Mouse (Mus musculus) bone marrow macrophage, adult 2 months (primary cell): Measurements from ENCODE around the gene Ucp1. TPM values are rescaled to one million over a fixed set of nuclear protein-coding genes. Genes with fewer than 3 reads are reported as not detected.

Source experiments
- H3K27ac ChIP-seq: 2 replicates; pipeline ENCODE4 v1.5.1; 2012; ENCODE audit warnings: low read depth, low read length; ENCODE audit not compliant: insufficient read depth
- H3K4me1 ChIP-seq: 2 replicates; pipeline ENCODE4 v1.6.1; 2012; ENCODE audit warnings: low read length; ENCODE audit not compliant: control insufficient read depth, insufficient read depth
- H3K4me3 ChIP-seq: 2 replicates; pipeline ENCODE4 v1.5.1; 2012; ENCODE audit warnings: mild to moderate bottlenecking, low read length, moderate library complexity; ENCODE audit not compliant: insufficient read depth
- CTCF ChIP-seq: IDR thresholded peaks from 2 replicates; pipeline ENCODE4 v1.5.1; 2012; ENCODE audit warnings: low read depth, mild to moderate bottlenecking, low read length, moderate library complexity
- POLR2A ChIP-seq: IDR thresholded peaks from 2 replicates; pipeline ENCODE4 v1.6.1; 2012; ENCODE audit warnings: mild to moderate bottlenecking, low read depth, low read length, borderline replicate concordance
- polyA plus RNA-seq: library from polyadenylated mRNA; stranded (reverse); fragments of >200 nt; gene quantifications from 2 replicates; pipeline ENCODE4 v1.2.4, GENCODE M21; 2012; ENCODE audit not compliant: missing spikeins, insufficient read depth, insufficient read length

Gene Ucp1
- polyA plus RNA-seq, 1 experiment: 1.1 TPM

- H3K27ac ChIP-seq: no peak overlapping the region
- H3K4me3 ChIP-seq: no peak overlapping the region
- H3K4me1 ChIP-seq: no peaks in the 10 kb centered on the region
- no peak for TF ChIP-seq CTCF
- TF ChIP-seq POLR2A: no peak
Measured at GRCm38 (mm10) chr8:83327889-83328288, 37.7 kb downstream of the Ucp1 start.

GRCm38 (mm10) chr8:83331567-83331898 lies 41.4 kb downstream of the Ucp1 start:
- Histone ChIP-seq H3K4me1 (no peaks in the 10 kb centered on the region), H3K4me3 (peak overlapping the region; percentile 88), H3K27ac (0 out of 2 replicates have a peak overlapping the region, but pooled peaks have one; percentile 22)
- TF ChIP-seq POLR2A (no peak), CTCF (no peak)

- no peak for TF ChIP-seq CTCF
- TF ChIP-seq POLR2A: peak; percentile 50; the same call in 1 of the 2 replicates
- Histone ChIP-seq H3K4me1 (no peaks in the 10 kb centered on the region), H3K4me3 (peak within 1 kb of the TSS; percentile 88), H3K27ac (peak within 1 kb of the TSS; percentile 22; the same call in 1 of the 2 replicates)
Measured at GRCm38 (mm10) chr8:83331899-83332697, 41.9 kb downstream of the Ucp1 start, which contains the start of gene Elmod2. TSS of gene Elmod2 (minus strand) at chr8:83332486.

- no peak for TF ChIP-seq CTCF
- no peak for TF ChIP-seq POLR2A
- Histone ChIP-seq H3K4me3 (peak overlapping the region; percentile 56), H3K27ac (no peak overlapping the region), H3K4me1 (no peaks in the 10 kb centered on the region)
Measured at GRCm38 (mm10) chr8:83332864-83333263, 42.7 kb downstream of the Ucp1 start.

- Histone ChIP-seq H3K4me1 (no peaks in the 10 kb centered on the region), H3K4me3 (no peak overlapping the region)
- no peak for TF ChIP-seq POLR2A
- no peak for TF ChIP-seq CTCF
Measured at GRCm38 (mm10) chr8:83342076-83342475, 51.9 kb downstream of the Ucp1 start.

GRCm38 (mm10) chr8:83342693-83343092 lies 52.5 kb downstream of the Ucp1 start:
- no peaks in the 10 kb centered on the region for H3K4me1 ChIP-seq
- no peak overlapping the region for H3K4me3 ChIP-seq
- no peak overlapping the region for H3K27ac ChIP-seq
- TF ChIP-seq CTCF (no peak), POLR2A (no peak)

More at GRCm38 (mm10) chr8:83342076-83342475, 51.9 kb downstream of the Ucp1 start:
- H3K27ac ChIP-seq: no peak overlapping the region

Other genes starting within 250 kb of the Ucp1 start
- 24.3 and 27.9 TPM in 2 replicates for gene Tbc1d9, start 125.0 kb upstream of the Ucp1 start, polyA plus RNA-seq
- gene Gm10645, start 124.2 kb upstream of the Ucp1 start, polyA plus RNA-seq: 0.68 and 1.2 TPM in 2 replicates
- 14.2 and 15.0 TPM in 2 replicates for gene Elmod2, start 42.1 kb downstream of the Ucp1 start, polyA plus RNA-seq
- gene Mgat4d, start 58.1 kb downstream of the Ucp1 start, polyA plus RNA-seq: not detected in 2 replicates
- 0.20 TPM in 1 of 2 replicates, not detected in the other for gene Clgn, start 99.5 kb downstream of the Ucp1 start, polyA plus RNA-seq
- 49.5 and 50.3 TPM in 2 replicates for gene Scoc, start 168.0 kb downstream of the Ucp1 start, polyA plus RNA-seq
- not detected in 2 replicates for gene Olfr370, start 245.4 kb downstream of the Ucp1 start, polyA plus RNA-seq